ENCODE assay signal across 15 mouse cellular contexts in the genomic region with DNA sequence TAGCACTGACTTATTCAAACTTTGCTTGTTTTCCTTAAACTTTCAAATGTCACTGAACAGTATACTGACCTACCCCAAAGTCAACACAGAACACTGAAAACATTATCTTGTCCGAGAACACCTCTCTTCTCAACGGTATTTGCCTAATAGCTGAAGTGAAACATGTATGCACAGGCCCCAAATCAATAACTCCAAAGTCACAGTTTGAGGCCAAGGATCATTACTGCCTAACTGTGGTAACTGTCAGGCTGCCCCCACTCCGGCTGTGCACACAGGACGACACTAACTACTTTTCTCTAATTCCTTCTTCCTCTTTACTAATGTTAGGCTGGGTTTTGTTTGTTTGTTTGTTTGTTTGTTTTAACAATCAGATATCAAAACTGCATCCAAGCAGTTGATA.
DNase-seq lines count a peak whose midpoint lies in the region; ATAC-seq and TF ChIP-seq lines count a peak whose summit lies in the region.
"Had no signal": no experiment of that assay in that cellular context is flagged by ENCODE, and none has a peak within 500 bp of the region (broad histone marks: within the 10 kb centered on the region; RNA-seq: fewer than 3 reads in every experiment).

No protein-coding gene starts in this region.

- WGBS in heart, adult 2 months, result 60% methylated on average over 4 of the region's 4 CpGs
- 76% methylated on average over 4 of the region's 4 CpGs for WGBS in heart, embryonic 12.5 days
- 68% methylated on average over 4 of the region's 4 CpGs for WGBS in intestine, embryonic 14.5 days
- WGBS in intestine, embryonic 15.5 days, result 65% methylated on average over 4 of the region's 4 CpGs
- WGBS in liver, embryonic 12.5 days (ENCODE audit: insufficient replicate concordance), result 65% methylated on average over 4 of the region's 4 CpGs

- peaks cover 30% of the 10 kb centered on the region for H3K4me1 ChIP-seq in heart, adult 2 months (ENCODE audit: control insufficient read depth, insufficient read depth, low read length)
- H3K4me1 ChIP-seq in heart, embryonic 12.5 days (replicated peaks), result peaks cover 67% of the 10 kb centered on the region
- H3K4me1 ChIP-seq in intestine, embryonic 14.5 days (replicated peaks; ENCODE audit: control insufficient read depth, insufficient read depth, low read length), result peaks cover 15% of the 10 kb centered on the region
- H3K4me1 ChIP-seq in intestine, embryonic 15.5 days (replicated peaks), result peaks cover 9% of the 10 kb centered on the region
- H3K4me1 ChIP-seq in E14TG2a.4 (replicated peaks; ENCODE audit: low read depth, low read length), result peaks cover 22% of the 10 kb centered on the region
- peaks cover 33% of the 10 kb centered on the region for H3K4me1 ChIP-seq in liver, embryonic 12.5 days

- peaks cover 1% of the 10 kb centered on the region; the same call in 1 of the 2 replicates for H3K79me2 ChIP-seq in heart, adult 2 months (replicated peaks; ENCODE audit: control insufficient read depth, insufficient read depth, low read length)

- TF ChIP-seq EP300 in heart, adult 2 months (IDR thresholded peaks at IDR 0.05; ENCODE audit: insufficient read depth, low read depth, low read length), result no peak

- H3K4me2 ChIP-seq in heart, embryonic 12.5 days, result no peak overlapping the region
- H3K4me2 ChIP-seq in intestine, embryonic 14.5 days (ENCODE audit: low read length), result no peak overlapping the region
- H3K4me2 ChIP-seq in intestine, embryonic 15.5 days (replicated peaks), result no peak overlapping the region
- no peak overlapping the region for H3K4me2 ChIP-seq in liver, embryonic 12.5 days
- H3K4me2 ChIP-seq: embryonic facial prominence, embryonic 13.5 days; midbrain, embryonic 11.5 days had no signal

- peaks cover 40% of the 10 kb centered on the region for H3K36me3 ChIP-seq in heart, adult 2 months (ENCODE audit: control insufficient read depth, insufficient read depth, low read length)
- no peaks in the 10 kb centered on the region for H3K36me3 ChIP-seq in heart, embryonic 12.5 days
- H3K36me3 ChIP-seq in intestine, embryonic 14.5 days (ENCODE audit: control insufficient read depth, insufficient read depth, low read length), result no peaks in the 10 kb centered on the region
- H3K36me3 ChIP-seq in intestine, embryonic 15.5 days, result no peaks in the 10 kb centered on the region
- H3K36me3 ChIP-seq in E14TG2a.4 (ENCODE audit: insufficient read depth, low read length), result no peaks in the 10 kb centered on the region
- no peaks in the 10 kb centered on the region for H3K36me3 ChIP-seq in liver, embryonic 12.5 days
- H3K36me3 ChIP-seq: embryonic facial prominence, embryonic 13.5 days had no signal

- no peak for TF ChIP-seq CTCF in heart, adult 2 months (IDR thresholded peaks at IDR 0.05)
- no peak for TF ChIP-seq CTCF in E14TG2a.4 (conservative IDR thresholded peaks at IDR 0.05; ENCODE audit: low read length)

- H3K27me3 ChIP-seq in heart, adult 2 months (ENCODE audit: control insufficient read depth, insufficient read depth, low read length), result no peaks in the 10 kb centered on the region
- H3K27me3 ChIP-seq in heart, embryonic 12.5 days (replicated peaks), result no peaks in the 10 kb centered on the region
- H3K27me3 ChIP-seq in intestine, embryonic 14.5 days (replicated peaks; ENCODE audit: control insufficient read depth, insufficient read depth, low read length), result no peaks in the 10 kb centered on the region
- H3K27me3 ChIP-seq in intestine, embryonic 15.5 days (replicated peaks), result no peaks in the 10 kb centered on the region
- no peaks in the 10 kb centered on the region for H3K27me3 ChIP-seq in E14TG2a.4 (ENCODE audit: insufficient read depth, low read length)
- H3K27me3 ChIP-seq in liver, embryonic 12.5 days (replicated peaks), result no peaks in the 10 kb centered on the region
- H3K27me3 ChIP-seq: embryonic facial prominence, embryonic 13.5 days had no signal

- H3K27ac ChIP-seq in heart, adult 2 months, result peak overlapping the region; percentile 6; the same call in 1 of the 2 replicates
- H3K27ac ChIP-seq in heart, embryonic 12.5 days (ENCODE audit: poor library complexity, severe bottlenecking), result no peak overlapping the region
- H3K27ac ChIP-seq in intestine, embryonic 14.5 days (ENCODE audit: low read depth), result peak overlapping the region; percentile 72; the same call in 1 of the 2 replicates
- H3K27ac ChIP-seq in intestine, embryonic 15.5 days, result no peak overlapping the region
- H3K27ac ChIP-seq in liver, embryonic 12.5 days, result no peak overlapping the region

- no peak overlapping the region for H3K9ac ChIP-seq in heart, adult 2 months (ENCODE audit: low read depth, low read length)
- H3K9ac ChIP-seq in heart, embryonic 12.5 days, result no peak overlapping the region
- no peak overlapping the region for H3K9ac ChIP-seq in intestine, embryonic 14.5 days (ENCODE audit: low read length)
- no peak overlapping the region for H3K9ac ChIP-seq in intestine, embryonic 15.5 days
- no peak overlapping the region for H3K9ac ChIP-seq in liver, embryonic 12.5 days
- H3K9ac ChIP-seq: embryonic facial prominence, embryonic 13.5 days had no signal

- DNase-seq in heart, adult 2 months, result no peak
- no peak for DNase-seq in intestine, embryonic 14.5 days (ENCODE audit: low spot score)
- no peak for DNase-seq in B cell, adult 2 months
- no peak for DNase-seq in frontal cortex, postnatal 14 days (ENCODE audit: low spot score in 2 of 2)
- DNase-seq: adrenal gland, adult 2 months; gastrocnemius, postnatal 25 days; kidney, adult 18-20 months; kidney, postnatal 4 days; layer of hippocampus, postnatal 36 days had no signal

- ATAC-seq in heart, embryonic 12.5 days (ENCODE audit: insufficient number of reproducible peaks, low FRiP score), result no peak
- ATAC-seq in intestine, embryonic 14.5 days (replicated peaks; ENCODE audit: low FRiP score, low TSS enrichment, low read depth), result no peak
- no peak for ATAC-seq in intestine, embryonic 15.5 days
- peak; percentile 49; the same call in 1 of the 2 replicates for ATAC-seq in liver, embryonic 12.5 days

- no peaks in the 10 kb centered on the region for H3K9me3 ChIP-seq in heart, embryonic 12.5 days (replicated peaks)
- no peaks in the 10 kb centered on the region for H3K9me3 ChIP-seq in intestine, embryonic 14.5 days (ENCODE audit: control insufficient read depth, low read length)
- no peaks in the 10 kb centered on the region for H3K9me3 ChIP-seq in intestine, embryonic 15.5 days
- H3K9me3 ChIP-seq in E14TG2a.4 (ENCODE audit: low read length), result no peaks in the 10 kb centered on the region
- H3K9me3 ChIP-seq in liver, embryonic 12.5 days (replicated peaks), result no peaks in the 10 kb centered on the region
- H3K9me3 ChIP-seq: embryonic facial prominence, embryonic 13.5 days had no signal

- no peak overlapping the region for H3K4me3 ChIP-seq in heart, adult 2 months
- no peak overlapping the region for H3K4me3 ChIP-seq in heart, embryonic 12.5 days
- H3K4me3 ChIP-seq in intestine, embryonic 14.5 days (ENCODE audit: low read depth, low read length), result no peak overlapping the region
- H3K4me3 ChIP-seq in intestine, embryonic 15.5 days (replicated peaks), result no peak overlapping the region
- 0 out of 2 replicates have a peak overlapping the region, but pooled peaks have one; percentile 54 for H3K4me3 ChIP-seq in E14TG2a.4 (replicated peaks; ENCODE audit: low read length)
- no peak overlapping the region for H3K4me3 ChIP-seq in liver, embryonic 12.5 days
- H3K4me3 ChIP-seq: embryonic facial prominence, embryonic 13.5 days had no signal

- TF ChIP-seq POLR2A in heart, adult 2 months (IDR thresholded peaks at IDR 0.05; ENCODE audit: insufficient read depth, low read depth, low read length), result no peak

- intact Hi-C loops in heart, adult 2 months (cut with DNase I), result no loop called here

Comparison
In these comparisons a context has a peak if more than half of its experiments do, and no peak if none do; other contexts are left out.
1. H3K27ac ChIP-seq: peak in heart, adult 2 months (single experiment) and intestine, embryonic 14.5 days (single experiment); none in heart, embryonic 12.5 days (single experiment), intestine, embryonic 15.5 days (single experiment) and liver, embryonic 12.5 days (single experiment).